Mouse (Mus musculus) heart, postnatal 0 days (tissue): ENCODE data around the gene Fbxl14. TPM values are rescaled to one million over a fixed set of nuclear protein-coding genes. Genes with fewer than 3 reads are reported as not detected.

Experiments
- ATAC-seq: fragments of 200-750 bp; cut with Nextera tagmentation; 2 replicates; pipeline ENCODE4 v1.8.0; 2017; ENCODE audit warnings: low read depth, moderate number of reproducible peaks, moderate library complexity; ENCODE audit not compliant: insufficient read depth
- DNase-seq: peaks from one replicate; pipeline ENCODE4 v3.0.0-alpha.2; 2016; ENCODE audit warnings: low spot score
- H3K27ac ChIP-seq: fragments of 300-500 bp; sonication (generic); 2 replicates; pipeline ENCODE4 v1.5.1; 2014; ENCODE audit warnings: low read depth, mild to moderate bottlenecking
- H3K27me3 ChIP-seq: fragments of 300-500 bp; sonication (generic); 2 replicates; pipeline ENCODE4 v1.6.1; 2014; ENCODE audit warnings: low read length, mixed read lengths; ENCODE audit not compliant: control insufficient read depth, insufficient read depth
- H3K36me3 ChIP-seq: fragments of 300-500 bp; sonication (generic); replicated peaks from 2 replicates; pipeline ENCODE4 v1.6.1; 2014; ENCODE audit warnings: low read length, mixed read lengths; ENCODE audit not compliant: control insufficient read depth, insufficient read depth
- H3K4me1 ChIP-seq: fragments of 300-500 bp; sonication (generic); 2 replicates; pipeline ENCODE4 v1.6.1; 2014; ENCODE audit warnings: antibody characterized with exemption; ENCODE audit not compliant: control insufficient read depth, insufficient read depth
- H3K4me2 ChIP-seq: fragments of 300-500 bp; sonication (generic); 2 replicates; pipeline ENCODE4 v1.6.1; 2014; ENCODE audit warnings: low read depth, mild to moderate bottlenecking, low read length, moderate library complexity
- H3K4me3 ChIP-seq: fragments of 300-500 bp; sonication (generic); 2 replicates; pipeline ENCODE4 v1.5.1; 2014; ENCODE audit warnings: low read depth, low read length
- H3K9ac ChIP-seq: fragments of 300-500 bp; sonication (generic); replicated peaks from 2 replicates; pipeline ENCODE4 v1.6.1; 2014; ENCODE audit warnings: low read depth, low read length, mixed read lengths
- H3K9me3 ChIP-seq: fragments of 300-500 bp; sonication (generic); replicated peaks from 2 replicates; pipeline ENCODE4 v1.6.1; 2016; ENCODE audit warnings: low read length; ENCODE audit not compliant: control insufficient read depth
- CTCF ChIP-seq: IDR thresholded peaks from 2 replicates; pipeline ENCODE4 v1.5.1; 2016; ENCODE audit warnings: antibody characterized with exemption, control low read depth, low read depth
- EP300 ChIP-seq: IDR thresholded peaks from 2 replicates; pipeline ENCODE4 v1.6.1; 2016; ENCODE audit warnings: antibody characterized with exemption, low read depth
- WGBS: fragments of 180-500 bp; shearing (Covaris S2); extraction: QIAGEN DNeasy Blood & Tissue Kit; methylation state at CpG from one replicate; pipeline ENCODE4 v1.1.7; 2014; 5-methylcytosine and 5-hydroxymethylcytosine counted together
- polyA plus RNA-seq: library from polyadenylated mRNA; unstranded; fragments of >200 nt; fragmentation: Nextera tagmentation; extraction: Ambion mirVana; gene quantifications from 2 replicates; pipeline ENCODE4 v1.2.1, GENCODE M21; 2015
- total RNA-seq: library from RNA; depleted of rRNA; stranded (reverse); fragments of >200 nt; gene quantifications from 2 replicates; pipeline ENCODE4 v1.2.3, GENCODE M21; 2014; ENCODE audit warnings: low replicate concordance

Fbxl14 gene
- total and polyA plus RNA-seq, 2 experiments from 2014 or later, result 2.2 to 40.1 TPM

- DNase-seq (no peak), ATAC-seq (no peak)
- Histone ChIP-seq H3K4me1 (0 out of 2 replicates have a peak, but pooled peaks cover 8% of the 10 kb centered on the region), H3K9ac (no peak overlapping the region), H3K27ac (peak overlapping the region; percentile 63; the same call in 1 of the 2 replicates), H3K27me3 (no peaks in the 10 kb centered on the region), H3K9me3 (no peaks in the 10 kb centered on the region), H3K36me3 (no peaks in the 10 kb centered on the region), H3K4me2 (peak overlapping the region; percentile 81), H3K4me3 (peak overlapping the region; percentile 47)
- TF ChIP-seq CTCF, result no peak
- TF ChIP-seq EP300, result no peak
- 49% methylated on average over 14 of the region's 14 CpGs for WGBS
Observed at GRCm38 (mm10) chr6:119450965-119451943, 28.2 kb upstream of the Fbxl14 start.

- ATAC-seq (peak; percentile 73), DNase-seq (peak; percentile 76)
- 4% methylated on average over 15 of the region's 15 CpGs for WGBS
- Histone ChIP-seq H3K4me3 (peak overlapping the region; percentile 47), H3K9ac (peak overlapping the region; percentile 37; the same call in 1 of the 2 replicates), H3K9me3 (no peaks in the 10 kb centered on the region), H3K27me3 (no peaks in the 10 kb centered on the region), H3K27ac (peak overlapping the region; percentile 63), H3K36me3 (no peaks in the 10 kb centered on the region), H3K4me1 (0 out of 2 replicates have a peak, but pooled peaks cover 8% of the 10 kb centered on the region), H3K4me2 (peak overlapping the region; percentile 81)
- TF ChIP-seq CTCF (no peak), EP300 (no peak)
Observed at GRCm38 (mm10) chr6:119451981-119452499, 27.4 kb upstream of the Fbxl14 start.

DNA sequence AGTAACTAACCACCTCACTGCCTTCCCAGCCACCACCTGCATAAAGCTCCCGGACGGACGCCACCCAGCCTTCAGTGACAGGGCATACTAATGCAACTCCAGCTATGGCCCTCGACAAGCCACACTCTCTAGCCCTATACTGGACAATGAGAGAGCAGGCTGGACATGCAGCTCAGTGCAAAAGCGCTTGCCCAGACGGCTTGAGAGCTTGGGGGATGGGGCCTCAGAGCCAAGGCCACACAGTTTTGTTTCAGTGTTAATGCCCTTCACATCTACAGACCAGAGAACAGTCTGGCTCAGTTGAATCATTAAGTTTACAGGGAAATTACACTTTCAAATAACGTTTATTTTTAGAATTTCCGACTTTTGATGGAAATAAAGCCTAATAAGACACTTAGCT lies 21.3 kb upstream of the Fbxl14 start:
- DNase-seq, result no peak
- WGBS, result 67% methylated on average over 8 of the region's 8 CpGs
- no peak overlapping the region for H3K4me2 ChIP-seq
- ATAC-seq, result no peak
- no peak overlapping the region for H3K27ac ChIP-seq
- no peaks in the 10 kb centered on the region for H3K36me3 ChIP-seq
- no peak overlapping the region for H3K9ac ChIP-seq
- H3K4me1 ChIP-seq, result no peaks in the 10 kb centered on the region
- H3K27me3 ChIP-seq, result no peaks in the 10 kb centered on the region
- H3K9me3 ChIP-seq, result 0 out of 2 replicates have a peak, but pooled peaks cover 2% of the 10 kb centered on the region
- TF ChIP-seq CTCF (no peak), EP300 (no peak)
- H3K4me3 ChIP-seq, result no peak overlapping the region

GRCm38 (mm10) chr6:119459041-119459440 lies 20.4 kb upstream of the Fbxl14 start:
- Histone ChIP-seq H3K4me2 (no peak overlapping the region), H3K27me3 (no peaks in the 10 kb centered on the region), H3K4me3 (no peak overlapping the region), H3K4me1 (no peaks in the 10 kb centered on the region), H3K9me3 (0 out of 2 replicates have a peak, but pooled peaks cover 3% of the 10 kb centered on the region), H3K27ac (no peak overlapping the region), H3K9ac (no peak overlapping the region), H3K36me3 (no peaks in the 10 kb centered on the region)
- TF ChIP-seq CTCF (no peak), EP300 (no peak)
- no peak for DNase-seq
- no peak for ATAC-seq
- 79% methylated on average over 4 of the region's 4 CpGs for WGBS

- TF ChIP-seq CTCF, result no peak
- Histone ChIP-seq H3K36me3 (no peaks in the 10 kb centered on the region), H3K9ac (no peak overlapping the region), H3K27ac (no peak overlapping the region), H3K9me3 (0 out of 2 replicates have a peak, but pooled peaks cover 3% of the 10 kb centered on the region), H3K4me3 (no peak overlapping the region), H3K4me1 (no peaks in the 10 kb centered on the region), H3K4me2 (no peak overlapping the region), H3K27me3 (no peaks in the 10 kb centered on the region)
- WGBS, result 83% methylated on average over 5 of the region's 5 CpGs
- DNase-seq (no peak), ATAC-seq (no peak)
Observed at GRCm38 (mm10) chr6:119460391-119460790, 19.1 kb upstream of the Fbxl14 start.
